Mouse (Mus musculus) thymus, postnatal 36 days (tissue): ENCODE results near the gene Krt14.
A peak's percentile ranks its signal among the peaks of the same experiment; 100 is the strongest.
"Not testable (repeated sequence)": the region's sequence is repeated elsewhere in the genome, so short reads cannot be mapped to it uniquely, and the experiment has no call there.

Experiments used
- DNase-seq, 2 experiments: peaks; one replicate each; pipeline ENCODE4 v3.0.0; 2022; ENCODE audit warnings: mixed read lengths in 2 of 2

Gene Krt14

GRCm38 (mm10) chr11:100207498-100207897 is at the start of gene Krt14:
TSS of gene Krt14 (minus strand) at chr11:100207548.
- no peak for DNase-seq

- DNase-seq, result no peak
These were observed 48.2 kb upstream of the Krt14 start for GRCm38 (mm10) chr11:100255514-100255913.

- DNase-seq, result no peak
These were observed 47.2 kb upstream of the Krt14 start for GRCm38 (mm10) chr11:100254360-100255090.

- DNase-seq, result no peak
These were observed 41.6 kb upstream of the Krt14 start, which contains the start of gene Krt16 for GRCm38 (mm10) chr11:100248852-100249465. TSS of gene Krt16 (minus strand) at chr11:100248902.

GRCm38 (mm10) chr11:100246471-100246870 is 39.1 kb upstream of the Krt14 start:
- DNase-seq, result not testable (repeated sequence)

- DNase-seq, result not testable (repeated sequence)
These were observed 32.9 kb upstream of the Krt14 start for GRCm38 (mm10) chr11:100240272-100240671.

- no peak for DNase-seq
These were observed 14.4 kb upstream of the Krt14 start for GRCm38 (mm10) chr11:100221741-100222140.

GRCm38 (mm10) chr11:100219304-100219703 is 12.0 kb upstream of the Krt14 start:
- no peak for DNase-seq

- DNase-seq, result no peak
These were observed 1.2 kb upstream of the Krt14 start for GRCm38 (mm10) chr11:100208542-100208941.

- no peak for DNase-seq
These were observed 3.9 kb downstream of the Krt14 start for GRCm38 (mm10) chr11:100203448-100203847.

GRCm38 (mm10) chr11:100202906-100203305 is 4.4 kb downstream of the Krt14 start:
- DNase-seq, result no peak

- DNase-seq, result no peak
These were observed 7.1 kb downstream of the Krt14 start for GRCm38 (mm10) chr11:100200104-100200820.

GRCm38 (mm10) chr11:100198666-100199065 is 8.7 kb downstream of the Krt14 start:
- DNase-seq, result no peak

- no peak for DNase-seq
These were observed 14.4 kb downstream of the Krt14 start, which contains the start of gene Krt9 for GRCm38 (mm10) chr11:100192992-100193391. TSS of gene Krt9 (minus strand) at chr11:100193246.

GRCm38 (mm10) chr11:100191820-100192219 is 15.5 kb downstream of the Krt14 start:
- no peak for DNase-seq

- no peak for DNase-seq
These were observed 20.6 kb downstream of the Krt14 start for GRCm38 (mm10) chr11:100186736-100187135.

- no peak for DNase-seq
These were observed 25.6 kb downstream of the Krt14 start for GRCm38 (mm10) chr11:100181725-100182124.

GRCm38 (mm10) chr11:100179260-100179659 is 28.1 kb downstream of the Krt14 start:
- no peak for DNase-seq

- no peak for DNase-seq
These were observed 29.0 kb downstream of the Krt14 start for GRCm38 (mm10) chr11:100178307-100178706.

- DNase-seq, result no peak
These were observed 30.6 kb downstream of the Krt14 start for GRCm38 (mm10) chr11:100176791-100177190.

- peak; percentile 23 to 33 for DNase-seq
These were observed 38.3 kb downstream of the Krt14 start for GRCm38 (mm10) chr11:100168765-100169762.

- no peak for DNase-seq
These were observed 39.3 kb downstream of the Krt14 start for GRCm38 (mm10) chr11:100168071-100168470.
